9 mouse cellular contexts compared by ENCODE assay signal in the genomic region with DNA sequence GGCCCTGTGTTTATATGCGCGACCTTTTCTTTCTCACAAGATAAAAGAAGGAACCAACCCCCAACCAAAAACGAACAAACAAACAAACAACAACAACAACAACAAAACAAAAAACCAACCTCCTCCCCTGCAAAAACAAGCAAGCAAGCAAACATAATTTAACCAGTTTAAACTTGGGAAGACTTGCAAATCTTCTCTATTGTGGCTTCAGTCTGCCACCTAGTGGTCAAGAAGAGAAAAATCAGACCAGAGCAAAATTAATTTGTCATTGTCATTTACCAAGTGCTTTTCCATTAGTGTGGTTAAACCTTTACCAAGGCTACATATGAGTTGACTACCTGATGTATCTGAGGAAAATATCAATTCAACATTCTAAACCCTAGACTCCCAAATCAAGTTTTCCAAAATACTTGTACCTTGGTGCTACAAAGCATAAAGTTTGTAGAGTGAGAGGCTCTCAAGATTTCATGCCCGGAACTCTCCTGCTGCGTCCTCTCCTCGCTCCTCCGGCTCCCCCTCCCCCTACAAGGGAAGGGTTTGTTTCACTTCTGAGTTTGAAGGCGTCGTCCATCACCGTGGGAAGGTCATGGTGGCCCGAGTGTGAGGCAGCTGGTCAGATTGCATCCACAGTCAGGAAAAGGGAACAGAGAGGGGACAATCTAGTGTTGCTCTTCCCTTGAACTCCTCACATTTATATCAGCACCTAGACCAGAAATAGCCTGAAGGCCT. TPM values are rescaled to one million over a fixed set of nuclear protein-coding genes. Genes with fewer than 3 reads are reported as not detected.
DNase-seq lines count a peak whose midpoint lies in the region; ATAC-seq and TF ChIP-seq lines count a peak whose summit lies in the region.
"Had no signal": no experiment of that assay in that cellular context is flagged by ENCODE, and none has a peak within 500 bp of the region (broad histone marks: within the 10 kb centered on the region; RNA-seq: fewer than 3 reads in every experiment).

No protein-coding gene starts in this region.

- no peak for TF ChIP-seq EP300 in heart, adult 2 months (IDR thresholded peaks at IDR 0.05; ENCODE audit: insufficient read depth, low read depth, low read length)

- no peak for TF ChIP-seq POLR2A in heart, adult 2 months (IDR thresholded peaks at IDR 0.05; ENCODE audit: insufficient read depth, low read depth, low read length)
- TF ChIP-seq POLR2A in bone marrow macrophage, adult 2 months (IDR thresholded peaks at IDR 0.05; ENCODE audit: borderline replicate concordance, low read depth, low read length) = no peak

- no peaks in the 10 kb centered on the region for H3K27me3 ChIP-seq in heart, adult 2 months (ENCODE audit: control insufficient read depth, insufficient read depth, low read length)
- H3K27me3 ChIP-seq in heart, embryonic 10.5 days (ENCODE audit: insufficient read depth, poor library complexity, severe bottlenecking) = no peaks in the 10 kb centered on the region
- H3K27me3 ChIP-seq: limb, embryonic 13.5 days had no signal

- H3K9ac ChIP-seq in heart, adult 2 months (ENCODE audit: low read depth, low read length) = no peak overlapping the region
- H3K9ac ChIP-seq: limb, embryonic 13.5 days had no signal

- ATAC-seq in inflammation-experienced regulatory T-cells, adult 6 months = peak; percentile 77

- DNase-seq in heart, adult 2 months = no peak
- no peak for DNase-seq in heart, embryonic 10.5 days (ENCODE audit: low spot score)
- DNase-seq in B cell, adult 2 months = peak; percentile 31 to 41
- DNase-seq in retina, postnatal 7 days (ENCODE audit: low read depth, low spot score) = peak; percentile 42
- no peak for DNase-seq in adrenal gland, adult 18-20 months (ENCODE audit: low spot score in 2 of 2)
- no peak for DNase-seq in thymus, postnatal 14 days

- no peaks in the 10 kb centered on the region for H3K36me3 ChIP-seq in heart, adult 2 months (ENCODE audit: control insufficient read depth, insufficient read depth, low read length)
- no peaks in the 10 kb centered on the region for H3K36me3 ChIP-seq in heart, embryonic 10.5 days
- H3K36me3 ChIP-seq: limb, embryonic 13.5 days had no signal

- no peaks in the 10 kb centered on the region for H3K4me1 ChIP-seq in heart, adult 2 months (ENCODE audit: control insufficient read depth, insufficient read depth, low read length)
- H3K4me1 ChIP-seq in heart, embryonic 10.5 days = no peaks in the 10 kb centered on the region
- H3K4me1 ChIP-seq in bone marrow macrophage, adult 2 months (ENCODE audit: control insufficient read depth, insufficient read depth, low read length) = peaks cover 26% of the 10 kb centered on the region
- H3K4me1 ChIP-seq: limb, embryonic 13.5 days had no signal

- intact Hi-C loops in heart, adult 2 months (cut with DNase I) = loop anchor here (2.0 kb wide), 1 partner anchor 259 kb away; no protein-coding TSS in a partner anchor

- no peak overlapping the region for H3K4me3 ChIP-seq in heart, adult 2 months
- H3K4me3 ChIP-seq in heart, embryonic 10.5 days = no peak overlapping the region
- peak overlapping the region; percentile 23 for H3K4me3 ChIP-seq in bone marrow macrophage, adult 2 months (ENCODE audit: insufficient read depth, low read length)
- H3K4me3 ChIP-seq: limb, embryonic 13.5 days had no signal

- H3K27ac ChIP-seq in heart, adult 2 months = no peak overlapping the region
- no peak overlapping the region for H3K27ac ChIP-seq in heart, embryonic 10.5 days
- H3K27ac ChIP-seq in bone marrow macrophage, adult 2 months (ENCODE audit: insufficient read depth, low read depth, low read length) = peak overlapping the region; percentile 79
- H3K27ac ChIP-seq: limb, embryonic 13.5 days had no signal

- TF ChIP-seq CTCF in heart, adult 2 months (IDR thresholded peaks at IDR 0.05) = peak; percentile 90
- no peak for TF ChIP-seq CTCF in bone marrow macrophage, adult 2 months (IDR thresholded peaks at IDR 0.05; ENCODE audit: low read depth, low read length)

- H3K79me2 ChIP-seq in heart, adult 2 months (replicated peaks; ENCODE audit: control insufficient read depth, insufficient read depth, low read length) = no peaks in the 10 kb centered on the region

- 18% methylated on average over 11 of the region's 11 CpGs for WGBS in heart, adult 2 months
- 22% methylated on average over 11 of the region's 11 CpGs for WGBS in heart, embryonic 10.5 days

- no peaks in the 10 kb centered on the region for H3K9me3 ChIP-seq in heart, embryonic 10.5 days
- H3K9me3 ChIP-seq: limb, embryonic 13.5 days had no signal

RNA-seq across cellular contexts. Expression of gene Rfc4, which starts 8.0 kb away (rescaled TPM):
- 1 to 10 TPM; 6.2 to 7.3 TPM for total RNA-seq in heart, adult 2 months (2021)
- 1.5 and 1.6 TPM in 2 replicates for polyA plus RNA-seq in heart, adult 2 months (2012; rRNA removed)
- 134 and 158 TPM in 2 replicates for polyA plus RNA-seq in heart, embryonic 10.5 days (2016; fragmentation: Nextera tagmentation; extraction: Ambion mirVana)
- 10.6 and 14.5 TPM in 2 replicates for polyA plus RNA-seq in bone marrow macrophage, adult 2 months (2012; ENCODE audit: insufficient read depth, insufficient read length, missing spikeins)
- 100 to 1,000 TPM in 1 of 3 experiments, 10 to 100 TPM in 2; 34.3 to 110 (median 50.4) TPM for polyA plus RNA-seq in inflammation-experienced regulatory T-cells, adult 6 months (2017; shearing (Covaris generic))
- total RNA-seq in adrenal gland, adult 18-20 months (2021) = 1 to 10 TPM; 4.3 to 7.7 TPM

RNA-seq across cellular contexts. Expression of gene Adipoq, which starts 10.8 kb away (rescaled TPM):
- 10 to 100 TPM in 1 of 2 experiments, 1 to 10 TPM in 1; 5.9 to 13.6 TPM for total RNA-seq in heart, adult 2 months (2021)
- 26.4 and 52.5 TPM in 2 replicates for polyA plus RNA-seq in heart, adult 2 months (2012; rRNA removed)
- 0.14 TPM in 1 of 2 replicates, not detected in the other for polyA plus RNA-seq in heart, embryonic 10.5 days (2016; fragmentation: Nextera tagmentation; extraction: Ambion mirVana)
- not detected in 2 replicates for polyA plus RNA-seq in bone marrow macrophage, adult 2 months (2012; ENCODE audit: insufficient read depth, insufficient read length, missing spikeins)
- polyA plus RNA-seq in inflammation-experienced regulatory T-cells, adult 6 months (2017; shearing (Covaris generic)) = under 1 TPM in 2 of 3 experiments, not detected in 1; 0.46 to 0.95 TPM
- 100 to 1,000 TPM; 265 to 655 TPM for total RNA-seq in adrenal gland, adult 18-20 months (2021)

RNA-seq across cellular contexts. Expression of gene Eif4a2, which starts 28.3 kb away (rescaled TPM):
- 100 to 1,000 TPM; 337 to 385 TPM for total RNA-seq in heart, adult 2 months (2021)
- polyA plus RNA-seq in heart, adult 2 months (2012; rRNA removed) = 128 and 287 TPM in 2 replicates
- polyA plus RNA-seq in heart, embryonic 10.5 days (2016; fragmentation: Nextera tagmentation; extraction: Ambion mirVana) = 163 and 184 TPM in 2 replicates
- polyA plus RNA-seq in bone marrow macrophage, adult 2 months (2012; ENCODE audit: insufficient read depth, insufficient read length, missing spikeins) = 255 TPM in 2 replicates
- polyA plus RNA-seq in inflammation-experienced regulatory T-cells, adult 6 months (2017; shearing (Covaris generic)) = 100 to 1,000 TPM; 438 to 692 (median 649) TPM
- total RNA-seq in adrenal gland, adult 18-20 months (2021) = 100 to 1,000 TPM; 551 to 581 TPM

Comparison
In these comparisons a context has a peak if more than half of its experiments do, and no peak if none do; other contexts are left out.
1. RNA of gene Adipoq, which starts 10.8 kb away (polyA plus RNA-seq): 26.4 to 52.5 TPM in heart, adult 2 months; 0.46 to 0.95 TPM in inflammation-experienced regulatory T-cells, adult 6 months, not detected in bone marrow macrophage, adult 2 months and 0.14 TPM in heart, embryonic 10.5 days; every median in the first group is over 10 times any median in the second.
2. DNase-seq: peak in B cell, adult 2 months (2 of 2) and retina, postnatal 7 days (single experiment); none in heart, adult 2 months (0 of 2), heart, embryonic 10.5 days (single experiment), adrenal gland, adult 18-20 months (0 of 2) and thymus, postnatal 14 days (single experiment).